Mouse (Mus musculus) embryonic fibroblast, embryonic 13.5 days (primary cell): ENCODE measurements around the gene Pnn. TPM values are rescaled to one million over a fixed set of nuclear protein-coding genes. Genes with fewer than 3 reads are reported as not detected.

Experiments
- H3K27ac ChIP-seq: 2 replicates; pipeline ENCODE4 v1.5.1; 2012; ENCODE audit warnings: low read length, control low read depth, inconsistent platforms; ENCODE audit not compliant: insufficient read depth
- H3K4me1 ChIP-seq: 2 replicates; pipeline ENCODE4 v1.6.1; 2011; ENCODE audit warnings: low read length; ENCODE audit not compliant: control insufficient read depth, insufficient read depth
- H3K4me3 ChIP-seq: 2 replicates; pipeline ENCODE4 v1.5.1; 2011; ENCODE audit warnings: mild to moderate bottlenecking, control low read depth, low read length; ENCODE audit not compliant: insufficient read depth
- CTCF ChIP-seq: IDR thresholded peaks from 2 replicates; pipeline ENCODE4 v1.5.1; 2011; ENCODE audit warnings: mild to moderate bottlenecking, control low read depth, low read length, moderate library complexity, borderline replicate concordance; ENCODE audit not compliant: insufficient read depth
- POLR2A ChIP-seq: IDR thresholded peaks from 2 replicates; pipeline ENCODE4 v1.6.1; 2011; ENCODE audit warnings: low read depth, mild to moderate bottlenecking, control low read depth, low read length, moderate library complexity
- polyA plus RNA-seq: library from polyadenylated mRNA; stranded (reverse); fragments of >200 nt; gene quantifications from 2 replicates; pipeline ENCODE4 v1.2.4, GENCODE M21; 2011; ENCODE audit warnings: low read depth; ENCODE audit not compliant: missing spikeins, insufficient read length

Gene Pnn
- polyA plus RNA-seq, 1 experiment = 71.0 TPM

- Histone ChIP-seq H3K4me3 (no peak overlapping the region), H3K27ac (no peak overlapping the region), H3K4me1 (0 out of 2 replicates have a peak, but pooled peaks cover 6% of the 10 kb centered on the region)
- TF ChIP-seq POLR2A = no peak
- no peak for TF ChIP-seq CTCF
These were observed 2.1 kb downstream of the Pnn start for GRCm38 (mm10) chr12:59068791-59069190.

GRCm38 (mm10) chr12:59072286-59072685 is 5.6 kb downstream of the Pnn start:
- Histone ChIP-seq H3K27ac (no peak overlapping the region), H3K4me3 (no peak overlapping the region), H3K4me1 (0 out of 2 replicates have a peak, but pooled peaks cover 3% of the 10 kb centered on the region)
- TF ChIP-seq CTCF (no peak), POLR2A (no peak)

DNA sequence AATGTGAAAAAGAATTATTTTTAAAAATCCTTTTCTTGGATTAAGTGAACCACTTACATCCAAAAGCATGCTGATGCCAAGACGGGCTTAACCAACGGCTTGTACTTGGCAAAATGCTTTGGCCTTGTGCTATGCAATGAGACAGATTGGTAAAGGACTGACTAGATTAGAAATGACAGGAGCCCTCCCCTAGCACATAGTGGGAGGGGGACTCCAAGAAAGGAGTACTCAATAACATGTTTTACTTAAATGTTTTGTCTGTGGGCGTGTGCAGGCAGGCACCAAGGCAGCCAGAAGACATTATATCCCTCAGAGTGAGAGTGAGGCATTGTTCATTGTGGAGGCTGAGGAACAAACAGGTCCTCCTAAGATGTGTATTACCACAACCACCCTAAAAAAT is 7.4 kb downstream of the Pnn start:
- H3K4me3 ChIP-seq = no peak overlapping the region
- peaks cover 3% of the 10 kb centered on the region; the same call in 1 of the 2 replicates for H3K4me1 ChIP-seq
- TF ChIP-seq CTCF = no peak
- TF ChIP-seq POLR2A = no peak
- H3K27ac ChIP-seq = no peak overlapping the region

DNA sequence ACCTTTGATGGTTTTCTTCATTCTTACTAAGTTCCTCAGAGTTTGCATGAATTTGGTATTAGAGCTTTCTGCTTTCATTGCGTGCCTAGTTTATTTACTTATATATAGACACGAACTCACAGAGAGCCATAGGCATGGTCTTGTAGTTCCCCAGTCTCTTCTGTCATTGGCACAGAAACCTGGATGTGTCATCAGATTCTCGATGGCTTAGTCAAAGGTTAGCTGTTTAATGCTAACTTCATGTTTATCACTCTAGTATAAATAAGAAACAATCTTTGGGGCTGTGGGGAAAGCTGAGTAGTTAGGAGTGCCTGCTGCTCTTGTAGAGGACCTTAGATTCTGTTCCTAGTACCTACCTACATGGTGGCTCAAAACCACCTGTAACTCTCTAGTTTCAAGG is 10.3 kb downstream of the Pnn start:
- TF ChIP-seq POLR2A (no peak), CTCF (no peak)
- H3K27ac ChIP-seq = no peak overlapping the region
- H3K4me1 ChIP-seq = no peaks in the 10 kb centered on the region; the same call in 1 of the 2 replicates
- H3K4me3 ChIP-seq = no peak overlapping the region

DNA sequence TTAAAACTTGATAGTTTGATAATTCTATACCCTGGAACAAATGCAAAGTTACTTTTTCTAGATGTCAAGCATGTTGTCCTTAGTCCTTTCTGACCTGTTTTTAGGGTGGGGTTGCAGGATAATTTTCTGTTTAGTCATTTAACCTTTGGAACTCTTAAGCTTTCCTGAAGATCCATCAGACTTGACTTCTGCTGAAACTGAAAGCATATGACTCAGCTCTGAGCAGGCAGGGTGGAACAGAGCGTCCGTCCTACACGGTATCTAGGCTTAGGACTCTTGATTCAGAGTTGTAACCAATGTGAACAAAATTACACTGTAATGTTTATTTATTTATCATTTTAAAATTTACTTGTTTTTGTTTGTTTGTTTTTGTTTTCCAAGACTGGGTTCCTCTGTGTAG is 11.2 kb downstream of the Pnn start:
- no peaks in the 10 kb centered on the region; the same call in 1 of the 2 replicates for H3K4me1 ChIP-seq
- TF ChIP-seq POLR2A = no peak
- no peak for TF ChIP-seq CTCF
- H3K4me3 ChIP-seq = no peak overlapping the region
- no peak overlapping the region; the same call in 1 of the 2 replicates for H3K27ac ChIP-seq

DNA sequence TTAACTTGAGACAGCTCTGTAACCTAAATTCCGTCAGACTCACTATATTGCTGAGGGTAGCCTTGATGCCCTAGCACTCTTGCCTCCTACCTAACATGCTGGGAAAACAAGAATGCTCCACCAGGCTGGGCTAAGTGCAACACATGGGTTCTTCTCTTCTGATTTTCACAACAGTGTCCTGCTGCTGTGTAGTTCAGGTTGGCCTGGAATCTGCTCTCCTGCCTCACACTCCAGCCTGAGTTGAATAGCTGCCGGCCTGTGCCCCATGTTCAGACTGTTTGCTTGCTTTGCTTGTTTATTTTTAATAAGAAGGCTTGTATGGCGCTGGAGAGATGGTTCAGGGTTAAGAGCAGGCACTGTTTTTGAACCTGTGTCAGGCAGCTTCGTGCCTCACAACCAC is 13.8 kb downstream of the Pnn start:
- H3K27ac ChIP-seq = no peak overlapping the region
- no peak overlapping the region for H3K4me3 ChIP-seq
- H3K4me1 ChIP-seq = no peaks in the 10 kb centered on the region; the same call in 1 of the 2 replicates
- TF ChIP-seq CTCF (no peak), POLR2A (no peak)

GRCm38 (mm10) chr12:59084446-59084845 is 17.8 kb downstream of the Pnn start:
- no peak overlapping the region for H3K27ac ChIP-seq
- H3K4me1 ChIP-seq = no peaks in the 10 kb centered on the region
- no peak for TF ChIP-seq POLR2A
- no peak for TF ChIP-seq CTCF
- no peak overlapping the region for H3K4me3 ChIP-seq

DNA sequence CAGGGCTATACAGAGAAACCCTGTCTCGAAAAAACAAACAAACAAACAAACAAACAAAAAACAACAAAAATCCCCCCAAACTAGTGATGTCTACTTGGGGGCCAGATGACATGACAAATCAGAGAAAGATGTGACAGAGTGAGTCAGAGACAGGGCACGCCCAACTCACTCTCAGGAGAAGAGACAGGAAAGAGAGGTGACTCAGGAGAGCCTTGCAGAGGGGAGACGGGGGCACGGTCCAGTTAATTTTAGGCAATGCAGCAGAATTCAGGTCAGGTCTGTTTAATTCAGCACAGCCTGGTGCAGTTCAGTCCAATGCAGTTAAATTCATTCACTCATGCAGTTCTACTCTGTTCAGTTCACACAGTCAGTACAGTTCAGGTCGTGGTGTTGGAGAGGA is 19.5 kb downstream of the Pnn start:
- H3K4me1 ChIP-seq = no peaks in the 10 kb centered on the region
- TF ChIP-seq CTCF (no peak), POLR2A (no peak)
- H3K4me3 ChIP-seq = no peak overlapping the region
- H3K27ac ChIP-seq = no peak overlapping the region

- Histone ChIP-seq H3K27ac (no peak overlapping the region), H3K4me3 (no peak overlapping the region), H3K4me1 (no peaks in the 10 kb centered on the region)
- TF ChIP-seq POLR2A (no peak), CTCF (no peak)
These were observed 26.9 kb downstream of the Pnn start for GRCm38 (mm10) chr12:59093543-59093942.

DNA sequence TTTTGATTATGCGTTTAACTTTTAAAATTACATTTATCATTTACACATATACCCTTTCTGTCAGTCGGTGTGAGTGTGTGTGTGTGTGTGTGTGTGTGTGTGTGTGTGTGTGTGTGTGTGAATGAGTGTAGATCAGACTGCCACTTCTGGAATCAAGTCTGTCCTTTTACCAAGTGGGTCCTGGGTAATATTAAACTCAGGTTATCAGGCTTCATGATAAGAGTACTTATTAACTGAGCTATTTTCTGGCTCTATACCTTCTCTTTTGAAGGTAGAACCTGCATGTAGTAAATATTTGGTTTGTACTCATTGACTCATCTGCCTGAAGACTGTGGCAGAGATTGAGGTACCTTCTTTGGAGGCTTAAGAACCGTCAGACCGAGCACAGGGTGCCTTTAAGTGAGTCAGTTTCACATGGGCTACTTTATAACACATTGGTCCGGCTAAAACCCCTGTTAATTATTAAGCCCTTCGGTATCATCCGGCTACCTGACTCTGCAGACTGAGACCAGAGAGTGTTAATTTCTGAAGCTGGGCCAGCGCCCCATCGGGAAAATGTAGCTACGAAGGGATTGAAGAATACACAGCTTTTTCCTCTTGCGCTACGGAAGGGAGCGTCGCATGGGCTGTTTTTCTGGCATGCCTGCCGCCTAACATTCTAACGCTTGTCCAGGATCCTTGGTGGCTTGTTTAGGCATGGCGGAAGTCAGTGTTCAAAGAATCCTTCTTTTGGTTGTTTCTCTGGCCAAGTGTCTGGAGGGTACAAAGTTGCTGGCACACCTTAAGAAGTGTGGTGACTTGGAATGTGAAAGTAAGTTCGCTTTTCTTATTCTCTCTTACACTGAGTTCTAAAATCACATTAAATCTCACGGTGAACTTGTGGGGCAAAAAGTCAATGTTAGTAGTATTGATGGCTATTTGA is 28.7 kb downstream of the Pnn start, which contains the start of gene Mia2:
Gene Mia2 (plus strand): TSS at position 696 of the 922 bp plus-strand sequence.
- Histone ChIP-seq H3K4me3 (no peak within 1 kb of the TSS), H3K27ac (no peak within 1 kb of the TSS), H3K4me1 (no peaks in the 10 kb centered on the region)
- TF ChIP-seq POLR2A (no peak), CTCF (no peak)
